Mouse (Mus musculus): ENCODE measurements at regions not wholly inside any gene's neighbourhood (a gene's known extent, or its start where the extent isn't known, plus 50 kb on each side); places are given as distances from the start of the nearest gene placed in this dataset.

GRCm38 (mm10) chr9:34143131-34143795, 342.4 kb upstream of the Kirrel3 start:
- DNase-seq (ENCODE audit: low read depth, low spot score), result no peak

GRCm38 (mm10) chr9:34155240-34156019, 330.3 kb upstream of the Kirrel3 start:
- no peak for DNase-seq (ENCODE audit: low read depth, low spot score)

- DNase-seq (ENCODE audit: low read depth, low spot score), result no peak
Observed at GRCm38 (mm10) chr9:34156581-34156980, 329.1 kb upstream of the Kirrel3 start.

- no peak for DNase-seq (ENCODE audit: low read depth, low spot score)
Observed at GRCm38 (mm10) chr9:34161119-34161518, 324.6 kb upstream of the Kirrel3 start.

GRCm38 (mm10) chr9:34186314-34186713, 299.4 kb upstream of the Kirrel3 start:
- DNase-seq (ENCODE audit: low read depth, low spot score), result no peak

GRCm38 (mm10) chr9:34192542-34192941, 293.2 kb upstream of the Kirrel3 start:
- DNase-seq (ENCODE audit: low read depth, low spot score), result no peak

- DNase-seq (ENCODE audit: low read depth, low spot score), result no peak
Observed at GRCm38 (mm10) chr9:34202122-34202941, 283.4 kb upstream of the Kirrel3 start.

GRCm38 (mm10) chr9:34202942-34203551, 282.6 kb upstream of the Kirrel3 start:
- no peak for DNase-seq (ENCODE audit: low read depth, low spot score)

GRCm38 (mm10) chr9:34203624-34204365, 281.9 kb upstream of the Kirrel3 start:
- DNase-seq (ENCODE audit: low read depth, low spot score), result no peak

GRCm38 (mm10) chr9:34204479-34204878, 281.2 kb upstream of the Kirrel3 start:
- no peak for DNase-seq (ENCODE audit: low read depth, low spot score)

GRCm38 (mm10) chr9:34231561-34231960, 254.1 kb upstream of the Kirrel3 start:
- no peak for DNase-seq (ENCODE audit: low read depth, low spot score)

- DNase-seq (ENCODE audit: low read depth, low spot score), result no peak
Observed at GRCm38 (mm10) chr9:34234734-34235133, 251.0 kb upstream of the Kirrel3 start.

- DNase-seq (ENCODE audit: low read depth, low spot score), result no peak
Observed at GRCm38 (mm10) chr9:34239531-34239930, 246.2 kb upstream of the Kirrel3 start.

GRCm38 (mm10) chr9:34243674-34244073, 242.0 kb upstream of the Kirrel3 start:
- DNase-seq (ENCODE audit: low read depth, low spot score), result no peak

GRCm38 (mm10) chr9:34244576-34244975, 241.1 kb upstream of the Kirrel3 start:
- no peak for DNase-seq (ENCODE audit: low read depth, low spot score)

- no peak for DNase-seq (ENCODE audit: low read depth, low spot score)
Observed at GRCm38 (mm10) chr9:34252796-34253195, 232.9 kb upstream of the Kirrel3 start.

GRCm38 (mm10) chr9:34258492-34258891, 227.2 kb upstream of the Kirrel3 start:
- no peak for DNase-seq (ENCODE audit: low read depth, low spot score)

- DNase-seq (ENCODE audit: low read depth, low spot score), result no peak
Observed at GRCm38 (mm10) chr9:34278068-34278467, 207.6 kb upstream of the Kirrel3 start.

GRCm38 (mm10) chr9:34279386-34279785, 206.3 kb upstream of the Kirrel3 start:
- no peak for DNase-seq (ENCODE audit: low read depth, low spot score)

- peak; percentile 62 for DNase-seq (ENCODE audit: low read depth, low spot score)
Observed at GRCm38 (mm10) chr9:34279906-34280305, 205.8 kb upstream of the Kirrel3 start.

All from ES-CJ7 (cell line).